Mouse (Mus musculus) cerebellum, adult 18-20 months (tissue): ENCODE data around the gene Zfp507.

Source experiments
- DNase-seq, 2 experiments: peaks; one replicate each; pipeline ENCODE4 v3.0.0; 2021

The Zfp507 gene

DNA sequence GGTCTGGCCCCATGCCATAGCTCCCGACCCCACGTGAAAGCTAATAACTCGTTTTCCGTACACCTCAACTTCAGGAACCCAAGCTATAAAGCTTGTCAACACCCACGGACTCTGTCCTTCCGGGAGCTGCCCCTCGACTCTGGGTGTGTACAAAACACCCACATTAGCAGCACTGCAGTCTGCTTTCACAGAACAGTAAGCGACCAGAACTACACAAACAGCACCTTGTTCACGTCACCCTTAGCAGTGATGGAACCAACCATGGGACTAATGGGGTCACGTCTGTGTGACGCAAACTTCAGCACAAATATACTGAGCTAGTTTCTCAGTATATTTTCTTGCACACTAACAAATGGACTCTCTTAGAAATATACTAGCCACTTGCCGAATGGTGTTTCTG, 28.7 kb downstream of the Zfp507 start:
- no peak for DNase-seq

DNA sequence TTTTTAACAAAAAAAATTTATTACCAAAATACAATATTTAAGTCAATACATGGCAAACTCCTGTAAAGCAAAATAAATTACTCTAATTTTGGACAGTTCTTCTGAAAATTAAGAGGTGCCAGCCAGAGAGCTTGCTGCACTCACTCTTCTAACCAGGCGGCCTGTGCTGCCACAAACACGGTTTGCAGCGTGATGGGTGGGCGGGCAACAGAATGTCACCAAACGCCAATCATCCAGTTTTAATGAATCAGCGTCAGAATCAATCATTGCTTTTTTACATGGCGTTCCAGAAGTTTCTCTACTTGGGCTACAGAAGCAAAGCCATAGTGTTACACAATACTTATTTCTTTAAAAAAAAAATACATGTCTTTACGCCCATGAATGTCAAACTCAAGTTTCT, 30.5 kb downstream of the Zfp507 start:
- no peak for DNase-seq

DNA sequence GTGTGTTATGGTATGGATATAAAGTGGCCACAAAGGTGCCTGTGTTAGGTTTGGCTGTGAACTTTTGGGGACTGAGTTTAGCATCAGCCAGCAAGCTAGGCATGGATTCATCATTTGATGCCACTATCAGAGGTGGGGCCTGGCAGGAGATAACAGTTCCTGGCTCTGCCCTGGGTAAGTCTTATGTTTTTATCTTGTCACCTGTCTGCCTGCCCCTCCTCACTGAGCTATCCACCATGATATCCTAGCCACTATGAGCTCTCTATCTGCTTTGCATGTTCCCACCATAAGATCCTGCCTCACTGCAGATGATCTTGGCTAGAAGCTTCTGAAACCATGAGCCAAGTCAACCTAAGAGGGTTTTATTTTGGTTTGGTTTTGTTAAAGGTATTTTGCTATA, 31.7 kb downstream of the Zfp507 start:
- no peak for DNase-seq

DNA sequence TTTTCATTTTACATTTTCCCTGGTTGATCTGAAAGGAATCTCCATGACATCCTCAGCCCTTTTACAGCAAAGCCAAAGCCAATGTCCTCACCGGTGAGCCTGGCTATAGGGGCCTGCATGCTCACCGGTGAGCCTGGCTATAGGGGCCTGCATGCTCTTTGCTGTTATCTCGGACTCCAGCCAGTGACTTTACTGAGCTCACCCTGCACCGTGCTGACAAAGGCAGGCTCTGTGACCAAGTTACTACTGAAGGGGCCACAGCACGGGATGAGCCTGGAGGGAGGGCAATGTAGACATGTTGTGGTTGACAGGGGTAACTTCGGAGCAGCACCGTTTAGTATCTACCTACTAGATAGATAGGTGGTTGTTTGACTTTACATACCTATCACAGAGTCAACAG, 32.7 kb downstream of the Zfp507 start:
- DNase-seq: no peak

DNA sequence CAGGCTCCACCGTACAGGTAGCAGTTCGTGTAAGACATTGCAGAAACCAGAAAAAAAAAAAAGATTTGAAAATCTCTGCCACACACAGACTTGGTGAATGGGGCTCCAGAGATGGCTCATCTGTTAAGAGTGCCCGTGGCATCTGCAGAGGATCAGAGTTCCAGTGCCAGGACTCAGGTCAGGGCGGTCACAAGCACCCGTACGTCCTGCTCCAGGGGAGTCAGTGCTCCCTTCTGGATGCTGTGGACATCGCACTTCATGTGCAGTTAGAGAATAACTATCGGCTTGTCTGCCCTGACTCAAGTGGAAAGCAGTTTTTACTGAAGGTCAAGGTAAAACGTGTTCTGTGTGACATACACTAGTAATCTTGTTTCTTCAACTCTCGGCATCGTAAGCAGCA, 38.3 kb downstream of the Zfp507 start:
- no peak for DNase-seq

DNA sequence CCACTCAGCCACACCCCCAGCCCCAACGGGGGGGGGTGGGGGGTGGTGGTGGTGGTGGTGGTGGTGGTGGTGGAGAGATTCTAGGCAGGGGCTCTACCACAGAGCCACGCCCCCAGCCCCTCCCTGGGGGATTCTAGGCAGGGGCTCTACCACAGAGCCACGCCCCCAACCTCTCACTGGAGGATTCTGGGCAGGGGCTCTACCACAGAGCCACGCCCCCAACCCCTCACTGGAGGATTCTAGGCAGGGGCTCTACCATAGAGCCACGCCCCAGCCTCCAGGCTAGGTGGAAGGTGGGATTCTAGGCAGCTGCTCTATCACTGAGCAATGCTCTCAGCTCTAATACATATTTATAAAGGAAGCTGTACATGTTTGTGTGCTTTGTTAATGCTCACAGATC, 41.0 kb downstream of the Zfp507 start:
- DNase-seq: no peak

DNA sequence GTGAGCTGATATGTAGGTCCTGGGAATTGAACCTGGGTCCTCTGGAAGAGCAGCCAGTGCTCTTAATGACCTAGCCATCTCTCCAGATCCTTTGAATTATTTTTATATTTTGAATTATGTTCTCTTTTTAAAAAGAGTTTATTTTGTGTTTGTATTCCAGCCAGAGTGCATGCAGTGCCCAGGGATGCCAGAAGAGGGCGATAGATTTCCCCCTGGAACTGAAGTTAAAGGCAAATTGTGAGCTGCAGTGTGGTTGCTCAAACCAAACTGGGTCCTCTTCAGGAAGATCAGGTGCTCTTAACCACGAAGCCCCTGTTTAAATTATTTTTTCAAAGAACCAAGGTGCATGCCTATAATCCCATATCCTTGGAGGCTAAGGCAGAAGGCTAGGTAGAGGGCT, 43.2 kb downstream of the Zfp507 start:
- DNase-seq: no peak

DNA sequence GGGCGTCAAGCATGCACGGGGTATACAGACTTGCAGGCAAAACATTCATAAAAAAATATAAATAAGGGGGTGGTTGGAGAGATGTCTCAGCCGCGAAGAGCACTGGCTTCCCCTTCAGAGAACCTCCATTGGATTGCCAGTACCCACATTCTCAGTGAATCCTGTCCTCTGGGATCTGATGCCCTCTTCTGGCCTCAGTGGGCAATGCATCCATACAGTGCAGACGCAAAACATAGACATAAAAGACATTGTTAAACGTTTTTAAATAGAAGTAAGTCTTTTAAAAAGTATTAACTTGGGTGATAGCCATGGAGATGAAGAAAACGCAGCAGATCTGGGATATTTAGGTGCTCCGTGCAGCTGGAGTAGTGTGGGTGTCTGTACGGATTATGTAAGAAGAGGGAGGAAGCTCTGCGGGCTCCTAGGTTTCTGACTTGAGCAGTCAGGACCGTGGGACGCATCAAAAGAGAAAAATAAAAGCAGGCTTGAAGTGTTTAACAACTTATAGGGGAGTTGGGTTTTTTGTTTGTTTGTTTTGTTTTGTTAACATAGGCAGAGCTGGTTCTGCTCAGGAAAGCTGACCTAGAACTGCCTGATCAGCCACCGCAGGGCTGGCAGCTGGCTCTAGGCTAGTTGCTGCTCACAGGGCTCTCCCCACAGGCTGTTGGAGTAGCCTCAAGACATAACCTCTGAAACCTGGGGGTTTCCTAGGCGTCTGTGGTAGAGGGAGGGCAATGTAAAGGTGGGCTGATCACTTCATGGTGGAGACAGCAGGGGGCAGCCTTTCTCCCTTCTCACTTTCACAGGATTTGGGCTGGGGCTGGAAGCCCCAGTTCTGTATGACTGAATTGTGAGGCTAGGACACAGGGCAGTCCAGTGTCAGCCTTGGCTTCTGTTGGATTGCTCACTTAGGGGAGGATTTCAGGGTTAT, 46.0 kb downstream of the Zfp507 start:
- DNase-seq: no peak

DNA sequence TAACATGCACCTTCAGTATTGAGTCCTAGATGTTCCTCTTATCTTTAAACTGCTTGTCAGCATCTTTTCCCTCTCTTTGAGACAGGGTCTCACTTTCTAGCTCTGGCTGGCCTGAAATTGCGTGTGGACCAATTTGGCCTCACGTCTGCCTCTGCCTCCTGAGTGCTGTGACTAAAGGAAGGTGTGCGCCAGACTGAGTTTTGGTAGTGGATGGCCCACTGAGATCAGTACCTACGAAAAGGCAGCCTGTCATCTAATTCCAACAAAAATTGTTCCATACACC, 48.0 kb downstream of the Zfp507 start:
- DNase-seq: no peak

DNA sequence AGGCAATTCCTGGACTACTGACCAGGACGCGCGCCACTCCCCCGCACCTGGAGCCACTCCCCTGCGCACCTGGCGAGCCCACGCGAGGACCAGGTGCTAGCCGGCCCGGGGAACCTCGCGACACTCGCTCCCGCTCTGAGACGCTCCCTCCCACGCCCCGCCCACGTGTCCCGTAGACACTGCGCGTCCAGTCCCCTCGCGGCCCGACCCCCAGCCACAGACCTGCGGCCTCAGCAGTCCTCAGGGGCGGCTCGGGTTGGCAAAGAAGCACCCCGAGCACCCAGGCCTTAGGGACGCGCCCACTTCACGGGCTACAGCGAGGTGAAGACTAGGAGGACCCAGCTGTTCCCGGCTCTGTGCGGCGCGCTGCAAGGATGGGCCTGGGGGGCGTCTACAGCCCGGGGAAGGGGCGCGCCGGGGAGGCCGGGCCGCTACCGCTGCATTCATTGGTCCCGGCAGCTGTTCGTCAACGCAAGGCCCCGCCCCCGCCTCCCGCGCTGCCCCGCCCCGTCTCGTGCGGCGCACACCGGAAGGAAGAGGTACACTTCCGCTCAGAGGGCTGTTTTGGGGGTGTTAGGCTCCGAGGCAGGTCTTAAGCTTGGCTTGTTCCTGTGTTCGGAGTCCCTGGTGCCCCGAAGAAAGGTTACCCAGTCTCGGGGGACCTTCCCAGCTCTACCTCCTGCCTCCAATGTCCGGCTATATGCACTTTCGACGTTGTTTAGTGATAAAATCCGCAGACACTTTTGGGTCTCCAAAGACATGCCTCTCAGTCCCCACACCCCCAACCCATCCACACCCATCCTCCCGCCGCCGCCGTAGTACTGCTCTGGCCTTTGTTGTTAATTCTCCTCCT, 48.5 kb downstream of the Zfp507 start, which contains the start of gene Dpy19l3:
Gene Dpy19l3 (minus strand): TSS at position 422 of the 853 bp plus-strand sequence.
- DNase-seq: peak; percentile 74 to 86

DNA sequence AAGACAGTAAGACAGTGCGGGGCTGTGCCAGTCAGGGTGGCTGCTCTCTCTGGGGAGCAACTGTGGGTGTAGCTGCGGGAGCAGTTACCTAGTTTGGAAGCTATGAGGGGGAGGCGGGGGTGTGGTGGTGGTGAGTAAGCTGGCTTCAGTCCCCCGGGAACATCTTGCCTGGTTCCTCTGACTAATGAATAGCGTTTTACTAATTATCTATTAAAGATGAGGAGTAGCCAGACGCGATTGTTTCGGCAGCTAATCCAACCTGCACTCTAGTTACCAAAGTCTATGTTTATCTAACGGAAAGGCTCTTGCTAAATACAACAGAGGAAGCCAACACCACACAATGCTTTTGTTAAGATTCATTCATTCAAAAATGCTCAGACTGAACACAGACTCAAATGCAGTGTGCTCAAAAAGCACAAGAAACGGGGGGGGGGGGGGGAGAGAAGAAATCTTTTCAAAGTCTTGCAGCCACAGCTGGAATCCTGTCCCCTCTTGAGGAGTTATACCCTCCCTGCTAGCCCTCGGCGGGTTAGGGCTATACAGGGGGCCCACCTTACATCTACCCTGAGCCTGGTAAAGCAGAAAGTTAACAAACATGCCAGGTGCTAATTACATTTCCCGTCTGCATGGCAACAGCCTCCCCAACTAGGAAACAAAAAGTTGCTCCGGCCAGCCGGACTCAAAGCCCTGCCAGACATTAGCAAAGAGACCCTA, 49.3 kb downstream of the Zfp507 start:
- no peak for DNase-seq

DNA sequence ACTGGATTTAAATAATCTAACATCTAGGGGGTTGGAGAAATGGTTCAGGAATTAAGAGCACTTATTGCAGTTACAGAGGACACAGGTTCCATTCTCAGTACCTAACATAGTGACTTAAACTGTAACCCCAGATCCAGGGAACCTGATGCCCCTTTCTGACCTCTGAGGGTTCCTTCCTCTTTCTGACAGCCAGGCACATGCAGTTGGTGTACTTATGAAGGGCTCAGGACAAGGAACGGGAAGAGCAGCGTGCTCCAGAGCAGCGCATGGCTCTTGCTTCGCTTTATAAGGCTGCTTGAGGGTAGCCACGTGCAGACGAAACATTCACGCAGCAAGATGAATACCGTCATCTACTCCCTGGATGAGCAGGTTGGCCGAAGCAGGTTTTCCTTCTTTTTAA, 51.9 kb downstream of the Zfp507 start:
- no peak for DNase-seq

DNA sequence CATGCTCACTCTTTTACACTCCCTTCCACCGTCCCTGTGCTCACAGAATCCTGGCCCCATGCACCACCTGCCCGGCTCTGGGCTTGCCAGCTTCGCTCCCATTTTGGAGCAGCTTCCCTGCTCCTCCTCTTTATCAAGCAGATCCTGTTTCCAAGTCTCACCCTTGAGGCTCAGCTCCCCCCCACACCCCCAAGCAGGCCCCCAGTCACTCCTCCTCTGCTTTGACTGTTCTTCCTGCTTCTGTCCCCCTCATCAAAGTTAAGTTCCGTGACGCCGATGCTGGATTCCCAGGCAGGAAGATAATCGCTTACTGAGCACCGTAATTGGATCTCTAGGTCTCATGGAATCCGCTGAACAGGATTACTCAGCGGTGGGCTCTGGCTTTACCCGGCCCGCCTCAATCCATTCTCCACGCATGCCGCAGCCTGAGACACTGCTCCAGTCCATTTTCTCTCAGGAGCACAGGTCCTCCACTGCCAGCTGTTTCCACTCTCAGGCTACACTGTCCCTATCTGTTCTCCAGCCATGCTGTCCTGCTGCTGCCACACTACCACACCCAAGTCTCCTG, 55.3 kb downstream of the Zfp507 start:
- DNase-seq: no peak

DNA sequence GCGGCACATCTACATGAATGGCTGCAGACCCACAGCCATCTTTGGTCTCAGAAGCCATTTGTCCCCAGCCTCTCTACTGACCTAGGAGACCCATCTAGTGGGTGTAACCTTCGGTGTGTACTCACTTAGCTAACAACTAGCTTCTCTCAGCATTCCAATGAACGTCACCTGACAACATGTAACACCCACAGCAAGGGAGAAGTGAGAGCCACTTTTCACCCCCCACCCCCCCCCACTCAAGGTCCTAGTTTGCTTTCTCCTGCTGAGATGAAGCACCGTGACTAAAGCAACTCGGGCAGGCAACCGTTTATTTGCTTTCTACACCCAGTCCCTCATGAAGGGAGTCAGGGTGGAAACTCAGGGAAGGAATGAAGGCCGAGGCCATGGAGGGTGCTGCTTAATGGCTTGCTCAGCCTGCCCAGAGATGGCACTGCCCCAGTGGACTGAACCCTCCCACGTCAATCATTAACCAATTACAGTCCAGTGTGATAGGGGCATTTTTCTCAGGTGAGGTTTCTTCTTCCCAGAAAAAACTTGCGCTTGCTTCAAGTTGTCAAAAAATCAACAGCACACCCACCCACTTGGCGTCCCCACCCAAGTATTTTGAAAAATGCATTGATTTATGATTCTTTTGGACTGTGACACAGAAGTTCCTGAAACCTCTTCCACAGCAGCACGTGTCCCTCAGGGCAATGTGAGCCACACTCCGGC, 56.0 kb downstream of the Zfp507 start:
- no peak for DNase-seq

DNA sequence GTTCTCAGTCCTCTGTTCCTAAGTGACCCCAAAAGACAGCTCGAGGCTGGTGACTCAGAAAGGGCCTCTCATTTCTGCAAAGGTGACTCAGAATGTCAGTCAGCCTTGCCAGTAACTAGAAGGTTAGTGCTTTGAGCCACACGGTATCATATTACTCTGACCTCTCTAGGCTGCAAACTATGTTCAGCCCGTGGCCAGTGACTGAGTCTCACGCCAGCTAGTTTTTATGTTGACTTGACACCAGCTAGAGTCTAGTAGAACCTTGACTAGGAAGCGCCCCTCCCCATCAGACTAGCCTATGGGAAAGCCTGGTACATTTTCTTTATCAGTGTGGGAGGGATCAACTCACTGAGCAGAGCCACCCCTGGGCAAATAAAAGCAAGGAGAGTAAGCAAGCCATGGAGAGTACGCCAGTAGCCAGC, 57.5 kb downstream of the Zfp507 start:
- DNase-seq: no peak

DNA sequence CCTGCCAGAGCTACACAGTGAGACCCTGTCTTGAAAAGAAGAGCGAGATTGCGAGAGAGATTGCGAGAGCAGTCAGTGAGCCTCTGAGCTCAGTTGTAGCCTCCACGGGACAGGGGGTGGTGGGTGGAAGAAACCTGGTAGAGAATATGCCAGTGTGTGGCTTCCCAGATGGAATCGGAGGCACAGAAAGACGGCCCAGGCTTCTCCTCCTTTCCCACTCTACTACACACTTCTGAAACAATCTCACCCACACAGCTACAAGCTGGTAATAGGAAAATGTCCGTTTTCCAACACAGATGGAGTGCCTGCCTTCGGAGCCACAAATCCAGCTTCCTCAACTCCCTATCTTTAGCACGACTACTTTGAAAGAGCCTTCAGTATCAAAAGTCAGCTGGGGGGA, 58.0 kb downstream of the Zfp507 start:
- no peak for DNase-seq

DNA sequence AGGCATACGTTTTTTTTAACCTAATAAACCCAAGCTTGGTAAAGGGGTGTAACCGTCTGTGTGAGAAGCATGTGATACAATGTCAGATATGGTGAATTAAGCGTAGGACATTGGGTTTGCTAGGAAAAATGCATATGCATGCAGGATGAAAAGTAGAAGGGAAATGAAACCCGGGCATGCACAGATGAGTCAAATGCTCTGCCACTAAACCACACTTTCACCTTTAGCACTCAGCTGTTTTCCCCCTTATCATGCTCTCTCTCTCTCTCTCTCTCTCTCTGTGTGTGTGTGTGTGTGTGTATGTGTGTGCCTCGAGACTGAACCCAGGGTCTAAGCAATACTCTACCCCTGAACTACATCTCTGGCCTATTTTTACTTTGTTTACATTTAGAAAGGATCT, 60.5 kb downstream of the Zfp507 start:
- no peak for DNase-seq

DNA sequence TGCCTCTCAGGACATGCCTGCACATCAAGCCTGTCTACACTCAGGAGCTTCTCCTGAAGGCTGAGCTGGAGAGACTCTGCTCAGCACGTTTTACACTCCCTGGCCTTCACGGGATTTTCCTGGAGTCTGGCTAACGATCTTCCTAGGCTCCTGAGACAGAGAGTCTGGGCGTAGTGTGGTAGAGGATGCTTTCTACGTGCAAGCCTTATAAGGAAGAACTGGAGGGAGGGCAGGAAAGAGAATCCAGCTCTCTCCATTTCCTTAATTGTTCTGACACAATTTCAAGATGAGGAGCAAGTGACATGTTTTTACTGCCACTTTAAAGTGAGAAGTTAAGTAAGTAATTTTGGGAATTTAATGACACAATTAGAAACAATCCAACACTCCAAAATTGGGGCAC, 60.9 kb downstream of the Zfp507 start:
- no peak for DNase-seq

DNA sequence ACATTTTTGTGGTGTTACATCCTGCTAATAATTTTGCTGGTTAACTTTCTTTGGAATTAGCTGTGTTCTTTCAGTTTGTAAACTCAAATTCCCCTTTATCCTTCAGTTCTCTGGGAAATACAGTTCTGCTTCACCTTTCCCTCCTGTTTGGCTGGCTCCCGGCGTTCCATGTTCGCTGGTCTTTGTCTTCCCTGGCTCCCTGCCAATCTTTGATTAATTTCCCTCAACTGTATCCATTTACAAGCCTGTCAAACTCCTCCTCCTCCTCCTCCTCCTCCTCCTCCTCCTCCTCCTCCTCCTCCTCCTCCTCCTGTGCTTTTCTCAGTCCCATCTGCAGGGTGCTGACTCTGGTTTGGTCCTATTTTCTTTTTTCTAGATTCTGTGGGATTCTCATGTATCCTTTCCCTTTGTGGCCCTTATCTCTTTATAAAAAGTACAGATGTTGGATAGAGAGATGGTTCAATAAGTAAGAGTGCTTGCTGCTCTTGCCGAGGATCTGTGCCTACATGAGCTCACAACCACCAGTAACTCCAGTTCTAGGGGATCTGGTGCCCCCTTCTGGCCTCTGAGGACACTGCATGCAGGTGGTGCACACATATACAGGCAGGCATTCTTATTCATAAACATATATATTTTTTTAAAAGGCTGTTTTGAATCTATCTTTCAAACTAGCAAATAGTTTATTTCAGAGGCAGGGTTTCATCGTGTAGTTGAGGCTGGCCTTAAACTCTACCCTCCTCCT, 62.1 kb downstream of the Zfp507 start:
- DNase-seq: no peak

DNA sequence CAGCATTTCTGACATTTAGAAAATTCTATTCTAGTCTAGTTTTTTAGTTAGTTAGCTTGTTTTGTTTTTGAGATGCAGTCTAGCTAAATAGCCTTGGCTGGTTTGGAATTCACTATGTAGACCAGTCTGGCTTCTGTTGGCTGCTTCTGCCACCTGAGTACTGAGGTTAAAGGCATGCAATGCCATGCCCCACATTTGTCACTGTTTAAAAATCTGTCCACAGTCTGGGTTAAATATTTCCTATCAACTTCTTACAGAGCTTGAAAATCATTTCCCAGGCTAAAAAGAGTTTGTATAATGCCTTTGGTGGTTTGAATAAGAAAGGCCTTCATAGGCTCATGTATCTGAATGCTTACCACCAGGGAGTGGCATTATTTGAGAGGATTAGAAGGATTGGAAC, 63.9 kb downstream of the Zfp507 start:
- DNase-seq: no peak

DNA sequence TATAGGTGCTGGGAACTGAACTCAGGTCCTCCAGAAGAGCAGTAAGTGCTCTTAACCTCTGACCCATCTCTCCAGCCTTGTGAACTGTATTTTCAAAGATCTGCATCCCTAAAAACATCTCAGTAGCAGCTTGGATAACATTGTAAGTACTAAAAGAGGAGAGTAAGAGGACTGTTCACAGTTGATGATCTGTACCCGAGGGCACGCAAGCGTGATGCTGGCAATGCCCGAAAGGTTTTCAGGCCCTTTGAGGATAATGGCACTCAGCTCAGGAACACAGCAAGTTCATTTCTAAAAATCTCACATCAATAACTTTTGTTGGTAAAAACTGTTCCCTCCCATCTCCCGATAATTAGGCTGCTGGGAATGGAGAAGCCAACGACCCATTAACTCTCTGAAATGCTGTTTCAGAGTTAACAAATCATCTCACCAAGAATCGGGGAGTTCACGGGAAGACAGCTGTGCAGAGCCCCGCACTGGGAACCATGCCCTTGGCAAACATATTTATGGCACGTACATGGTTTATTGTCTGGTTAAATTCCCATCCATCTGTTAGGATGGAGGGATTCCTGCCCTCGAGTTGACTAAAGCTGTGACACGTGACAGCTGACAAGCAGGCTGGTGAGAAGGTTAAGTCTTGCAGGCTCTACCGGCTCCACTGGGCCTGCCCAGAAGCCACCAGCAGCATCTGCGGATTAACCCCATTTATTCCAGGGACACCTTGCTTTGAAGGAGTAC, 69.3 kb downstream of the Zfp507 start:
- DNase-seq: no peak
